Mouse (Mus musculus) stomach, postnatal 0 days (tissue): Measurements from ENCODE around the gene Abcc10. TPM values are rescaled to one million over a fixed set of nuclear protein-coding genes. Genes with fewer than 3 reads are reported as not detected.
A peak's percentile ranks its signal among the peaks of the same experiment; 100 is the strongest.

Experiments
- ATAC-seq: fragments of 200-750 bp; cut with Nextera tagmentation; 2 replicates; pipeline ENCODE4 v1.8.0; 2017; ENCODE audit not compliant: low FRiP score, low TSS enrichment
- DNase-seq: peaks from one replicate; pipeline ENCODE4 v3.0.0-alpha.2; 2016; ENCODE audit warnings: low spot score
- H3K27ac ChIP-seq: fragments of 300-500 bp; sonication (generic); replicated peaks from 2 replicates; pipeline ENCODE4 v1.5.1; 2014; ENCODE audit warnings: mild to moderate bottlenecking, control low read depth
- H3K27me3 ChIP-seq: fragments of 300-500 bp; sonication (generic); 2 replicates; pipeline ENCODE4 v1.6.1; 2014; ENCODE audit warnings: low read length; ENCODE audit not compliant: control insufficient read depth, insufficient read depth
- H3K36me3 ChIP-seq: fragments of 300-500 bp; sonication (generic); 2 replicates; pipeline ENCODE4 v1.6.1; 2014; ENCODE audit warnings: low read length, mixed read lengths; ENCODE audit not compliant: control insufficient read depth, insufficient read depth
- H3K4me1 ChIP-seq: fragments of 300-500 bp; sonication (generic); replicated peaks from 2 replicates; pipeline ENCODE4 v1.6.1; 2014; ENCODE audit warnings: antibody characterized with exemption; ENCODE audit not compliant: control insufficient read depth, insufficient read depth
- H3K4me2 ChIP-seq: fragments of 300-500 bp; sonication (generic); replicated peaks from 2 replicates; pipeline ENCODE4 v1.6.1; 2014; ENCODE audit warnings: low read depth, mild to moderate bottlenecking, control low read depth, moderate library complexity
- H3K4me3 ChIP-seq: fragments of 300-500 bp; sonication (generic); 2 replicates; pipeline ENCODE4 v1.5.1; 2014; ENCODE audit warnings: low read depth, low read length, control low read depth
- H3K9ac ChIP-seq: fragments of 300-500 bp; sonication (generic); 2 replicates; pipeline ENCODE4 v1.6.1; 2014; ENCODE audit warnings: mild to moderate bottlenecking, low read length, control low read depth, mixed read lengths
- H3K9me3 ChIP-seq: fragments of 300-500 bp; sonication (generic); 2 replicates; pipeline ENCODE4 v1.6.1; 2016; ENCODE audit warnings: low read length; ENCODE audit not compliant: control insufficient read depth
- CTCF ChIP-seq: IDR thresholded peaks from 2 replicates; pipeline ENCODE4 v1.5.1; 2016; ENCODE audit warnings: antibody characterized with exemption, low read depth, mild to moderate bottlenecking, moderate library complexity
- EP300 ChIP-seq: optimal IDR thresholded peaks from 2 replicates; pipeline ENCODE3; 2016; ENCODE audit warnings: antibody characterized with exemption
- WGBS: fragments of 180-500 bp; shearing (Covaris S2); extraction: QIAGEN DNeasy Blood & Tissue Kit; methylation state at CpG from one replicate; pipeline ENCODE4 v1.1.7; 2014; 5-methylcytosine and 5-hydroxymethylcytosine counted together
- polyA plus RNA-seq: library from polyadenylated mRNA; unstranded; fragments of >200 nt; fragmentation: Nextera tagmentation; extraction: Ambion mirVana; gene quantifications from 2 replicates; pipeline ENCODE4 v1.2.1, GENCODE M21; 2015

Gene Abcc10
- polyA plus RNA-seq, 1 experiment from 2014 or later, result 3.5 TPM

- Histone ChIP-seq H3K27me3 (no peaks in the 10 kb centered on the region), H3K36me3 (peaks cover 19% of the 10 kb centered on the region), H3K4me1 (no peaks in the 10 kb centered on the region), H3K4me3 (no peak overlapping the region), H3K4me2 (no peak overlapping the region), H3K9me3 (no peaks in the 10 kb centered on the region), H3K9ac (no peak overlapping the region), H3K27ac (no peak overlapping the region)
- ATAC-seq (no peak), DNase-seq (no peak)
- TF ChIP-seq CTCF (no peak), EP300 (no peak)
- WGBS, result 80% methylated on average over 12 of the region's 12 CpGs
Measured at GRCm38 (mm10) chr17:46265502-46265901, 62.6 kb downstream of the Abcc10 start.

- H3K4me3 ChIP-seq, result no peak overlapping the region
- ATAC-seq (no peak), DNase-seq (no peak)
- no peak overlapping the region for H3K27ac ChIP-seq
- no peak overlapping the region for H3K4me2 ChIP-seq
- H3K36me3 ChIP-seq, result peaks cover 30% of the 10 kb centered on the region
- no peaks in the 10 kb centered on the region for H3K4me1 ChIP-seq
- 88% methylated on average over 5 of the region's 5 CpGs for WGBS
- no peaks in the 10 kb centered on the region for H3K9me3 ChIP-seq
- TF ChIP-seq CTCF, result no peak
- TF ChIP-seq EP300, result no peak
- H3K27me3 ChIP-seq, result no peaks in the 10 kb centered on the region
- no peak overlapping the region for H3K9ac ChIP-seq
Measured at GRCm38 (mm10) chr17:46262201-46262694, 65.9 kb downstream of the Abcc10 start.

GRCm38 (mm10) chr17:46259675-46260074 lies 68.5 kb downstream of the Abcc10 start:
- ATAC-seq (no peak), DNase-seq (no peak)
- Histone ChIP-seq H3K4me2 (no peak overlapping the region), H3K9me3 (no peaks in the 10 kb centered on the region), H3K27me3 (no peaks in the 10 kb centered on the region), H3K9ac (no peak overlapping the region), H3K4me1 (no peaks in the 10 kb centered on the region), H3K36me3 (peaks cover 29% of the 10 kb centered on the region), H3K27ac (no peak overlapping the region), H3K4me3 (no peak overlapping the region)
- no peak for TF ChIP-seq CTCF
- no peak for TF ChIP-seq EP300
- 89% methylated on average over 17 of the region's 17 CpGs for WGBS

GRCm38 (mm10) chr17:46258279-46259053 lies 69.7 kb downstream of the Abcc10 start:
- TF ChIP-seq EP300, result no peak
- no peak for TF ChIP-seq CTCF
- H3K27me3 ChIP-seq, result no peaks in the 10 kb centered on the region
- DNase-seq (no peak), ATAC-seq (no peak)
- no peak overlapping the region for H3K4me2 ChIP-seq
- no peaks in the 10 kb centered on the region for H3K4me1 ChIP-seq
- peaks cover 21% of the 10 kb centered on the region for H3K36me3 ChIP-seq
- H3K9ac ChIP-seq, result no peak overlapping the region
- no peak overlapping the region for H3K27ac ChIP-seq
- H3K9me3 ChIP-seq, result no peaks in the 10 kb centered on the region
- 86% methylated on average over 30 of the region's 30 CpGs for WGBS
- no peak overlapping the region for H3K4me3 ChIP-seq

- Histone ChIP-seq H3K4me3 (no peak overlapping the region), H3K27me3 (no peaks in the 10 kb centered on the region), H3K9me3 (no peaks in the 10 kb centered on the region), H3K4me2 (no peak overlapping the region), H3K4me1 (no peaks in the 10 kb centered on the region), H3K27ac (no peak overlapping the region), H3K9ac (no peak overlapping the region), H3K36me3 (peaks cover 21% of the 10 kb centered on the region)
- TF ChIP-seq CTCF (no peak), EP300 (no peak)
- DNase-seq (no peak), ATAC-seq (no peak)
- WGBS, result 22% methylated on average over 6 of the region's 6 CpGs
Measured at GRCm38 (mm10) chr17:46255147-46255546, 73.0 kb downstream of the Abcc10 start.

- Histone ChIP-seq H3K4me3 (peak overlapping the region; percentile 58), H3K4me2 (peak overlapping the region; percentile 98), H3K4me1 (0 out of 2 replicates have a peak, but pooled peaks cover 2% of the 10 kb centered on the region), H3K9ac (peak overlapping the region; percentile 53), H3K27me3 (no peaks in the 10 kb centered on the region), H3K27ac (no peak overlapping the region), H3K9me3 (no peaks in the 10 kb centered on the region), H3K36me3 (peaks cover 24% of the 10 kb centered on the region)
- ATAC-seq (peak; percentile 10), DNase-seq (no peak)
- TF ChIP-seq EP300 (no peak), CTCF (no peak)
- under 1% methylated on average over 31 of the region's 54 CpGs for WGBS
Measured at GRCm38 (mm10) chr17:46254106-46254505, 74.0 kb downstream of the Abcc10 start.
